Mouse (Mus musculus) splenic B cell, adult 2 months (primary cell): ENCODE measurements around the gene Pip5k1c.

Experiments
- DNase-seq: peaks from one replicate; pipeline ENCODE4 v3.0.0-alpha.2; 2011; ENCODE audit warnings: low read depth, low spot score
- H3K27me3 ChIP-seq: 2 replicates; pipeline ENCODE4 v1.6.1; 2012; ENCODE audit warnings: mild to moderate bottlenecking, low read length, moderate library complexity, mixed read lengths; ENCODE audit not compliant: control insufficient read depth, poor library complexity, insufficient read depth, severe bottlenecking
- H3K36me3 ChIP-seq: 2 replicates; pipeline ENCODE4 v1.6.1; 2012; ENCODE audit warnings: mild to moderate bottlenecking, low read length, moderate library complexity, mixed read lengths; ENCODE audit not compliant: control insufficient read depth, poor library complexity, insufficient read depth, severe bottlenecking

Pip5k1c gene

GRCm38 (mm10) chr10:81351678-81352291 is 59.0 kb downstream of the Pip5k1c start:
- peak; percentile 59 for DNase-seq
- Histone ChIP-seq H3K36me3 (no peaks in the 10 kb centered on the region; the same call in 1 of the 2 replicates), H3K27me3 (no peaks in the 10 kb centered on the region)

- no peak for DNase-seq
- Histone ChIP-seq H3K36me3 (no peaks in the 10 kb centered on the region), H3K27me3 (no peaks in the 10 kb centered on the region)
Measured at GRCm38 (mm10) chr10:81354738-81355477, 62.1 kb downstream of the Pip5k1c start.

GRCm38 (mm10) chr10:81355533-81355932 is 62.8 kb downstream of the Pip5k1c start:
- Histone ChIP-seq H3K27me3 (no peaks in the 10 kb centered on the region), H3K36me3 (no peaks in the 10 kb centered on the region)
- no peak for DNase-seq

GRCm38 (mm10) chr10:81356352-81356990 is 63.7 kb downstream of the Pip5k1c start:
- H3K27me3 ChIP-seq, result no peaks in the 10 kb centered on the region
- peak; percentile 80 for DNase-seq
- H3K36me3 ChIP-seq, result no peaks in the 10 kb centered on the region

- peak; percentile 91 for DNase-seq
Measured at GRCm38 (mm10) chr10:81356991-81357844, 64.5 kb downstream of the Pip5k1c start, which contains the start of gene Mfsd12. Mfsd12 (plus strand) TSS chr10:81357491.

GRCm38 (mm10) chr10:81358209-81358608 is 65.4 kb downstream of the Pip5k1c start:
- no peaks in the 10 kb centered on the region for H3K27me3 ChIP-seq
- H3K36me3 ChIP-seq, result no peaks in the 10 kb centered on the region
- no peak for DNase-seq

More at GRCm38 (mm10) chr10:81356991-81357844, 64.5 kb downstream of the Pip5k1c start, which contains the start of gene Mfsd12:
- Histone ChIP-seq H3K36me3 (no peaks in the 10 kb centered on the region), H3K27me3 (no peaks in the 10 kb centered on the region)

GRCm38 (mm10) chr10:81358841-81359240 is 66.1 kb downstream of the Pip5k1c start:
- Histone ChIP-seq H3K36me3 (no peaks in the 10 kb centered on the region), H3K27me3 (no peaks in the 10 kb centered on the region)
- peak; percentile 35 for DNase-seq

- no peaks in the 10 kb centered on the region for H3K36me3 ChIP-seq
- no peak for DNase-seq
- no peaks in the 10 kb centered on the region for H3K27me3 ChIP-seq
Measured at GRCm38 (mm10) chr10:81360721-81361120, 68.0 kb downstream of the Pip5k1c start.

GRCm38 (mm10) chr10:81362336-81362949 is 69.7 kb downstream of the Pip5k1c start:
- Histone ChIP-seq H3K27me3 (no peaks in the 10 kb centered on the region), H3K36me3 (peaks cover 5% of the 10 kb centered on the region)
- no peak for DNase-seq

- no peak for DNase-seq
- peaks cover 7% of the 10 kb centered on the region for H3K36me3 ChIP-seq
- no peaks in the 10 kb centered on the region for H3K27me3 ChIP-seq
Measured at GRCm38 (mm10) chr10:81363436-81364346, 70.9 kb downstream of the Pip5k1c start.

- H3K36me3 ChIP-seq, result peaks cover 7% of the 10 kb centered on the region
- DNase-seq, result no peak
Measured at GRCm38 (mm10) chr10:81364666-81365065, 71.9 kb downstream of the Pip5k1c start.

GRCm38 (mm10) chr10:81365073-81365472 is 72.3 kb downstream of the Pip5k1c start:
- H3K36me3 ChIP-seq, result peaks cover 7% of the 10 kb centered on the region
- no peak for DNase-seq
- no peaks in the 10 kb centered on the region for H3K27me3 ChIP-seq

More at GRCm38 (mm10) chr10:81364666-81365065, 71.9 kb downstream of the Pip5k1c start:
- no peaks in the 10 kb centered on the region for H3K27me3 ChIP-seq
